In the genomic region with DNA sequence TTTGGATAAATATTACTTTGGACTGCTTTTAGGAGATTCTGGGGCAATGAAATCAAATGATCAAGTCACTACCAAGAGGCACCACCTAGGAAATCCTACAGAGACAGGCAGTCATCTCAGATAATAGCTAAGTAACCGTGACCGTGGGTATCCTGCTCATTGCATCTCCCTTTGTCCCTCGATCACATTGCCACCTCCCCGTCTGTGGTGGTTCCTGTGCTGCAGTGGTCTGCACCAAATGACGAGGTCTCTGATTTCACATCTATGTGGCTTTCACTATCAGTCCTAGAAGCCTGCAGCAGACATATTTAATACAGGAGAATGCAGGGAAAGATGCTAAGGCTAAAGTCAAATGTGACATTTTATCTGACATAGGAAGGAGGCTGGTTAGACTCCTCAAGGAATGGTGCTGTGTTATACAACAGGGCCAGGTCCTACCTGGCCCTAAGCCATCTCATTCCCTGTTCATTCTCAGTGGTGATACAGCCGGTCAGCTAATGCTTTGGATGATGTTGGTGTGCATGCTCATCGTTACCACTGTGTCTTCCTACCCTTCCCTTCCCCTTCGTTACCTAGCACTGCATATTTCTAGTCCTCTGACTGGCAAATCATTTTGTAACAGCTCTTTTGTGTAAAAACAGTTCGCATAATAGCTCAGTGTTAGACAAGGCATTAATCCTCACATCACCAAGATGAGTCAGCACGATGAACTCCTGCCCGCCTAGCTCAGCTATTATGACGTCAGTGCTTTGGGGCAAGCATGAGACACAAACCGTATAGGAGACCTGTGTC, we compare ENCODE assay signal across 8 mouse cellular contexts.
DNase-seq lines count a peak whose midpoint lies in the region; ATAC-seq and TF ChIP-seq lines count a peak whose summit lies in the region.

No protein-coding gene starts in this region.

- no peak overlapping the region for H3K9ac ChIP-seq in liver, adult 2 months (ENCODE audit: low read depth, low read length)
- H3K9ac ChIP-seq in liver, embryonic 12.5 days: no peak overlapping the region
- H3K9ac ChIP-seq in forebrain, embryonic 16.5 days (replicated peaks; ENCODE audit: low read depth, low read length): no peak overlapping the region
- no peak overlapping the region for H3K9ac ChIP-seq in neural tube, embryonic 12.5 days

- peak; percentile 55 to 84 for DNase-seq in adrenal gland, adult (ENCODE audit: inconsistent age in 2 of 2, low spot score in 1 of 2)
- no peak for DNase-seq in adrenal gland, postnatal 4 days (ENCODE audit: low spot score in 2 of 2)
- no peak for DNase-seq in liver, adult 2 months (ENCODE audit: extremely low read depth, low read depth, low spot score)
- no peak for DNase-seq in thymus, postnatal 14 days

- no peak overlapping the region for H3K4me2 ChIP-seq in liver, embryonic 12.5 days
- no peak overlapping the region for H3K4me2 ChIP-seq in forebrain, embryonic 16.5 days (ENCODE audit: low read length)
- no peak overlapping the region for H3K4me2 ChIP-seq in neural tube, embryonic 12.5 days (replicated peaks)

- no peaks in the 10 kb centered on the region for H3K27me3 ChIP-seq in liver, adult 2 months (ENCODE audit: control insufficient read depth, insufficient read depth, low read length)
- H3K27me3 ChIP-seq in liver, embryonic 12.5 days (replicated peaks): no peaks in the 10 kb centered on the region
- no peaks in the 10 kb centered on the region for H3K27me3 ChIP-seq in forebrain, embryonic 16.5 days (replicated peaks; ENCODE audit: control insufficient read depth, insufficient read depth, low read length)
- H3K27me3 ChIP-seq in neural tube, embryonic 12.5 days (replicated peaks): no peaks in the 10 kb centered on the region

- TF ChIP-seq CTCF in liver, adult 2 months (IDR thresholded peaks at IDR 0.05; ENCODE audit: low read depth, low read length): no peak

- ATAC-seq in liver, embryonic 12.5 days: no peak
- ATAC-seq in forebrain, embryonic 16.5 days: peak; percentile 27; the same call in 1 of the 2 replicates
- ATAC-seq in neural tube, embryonic 12.5 days (ENCODE audit: low FRiP score, low read depth): peak; percentile 65; the same call in 1 of the 2 replicates
- no peak for ATAC-seq in activated CD4-positive, CD25-positive, alpha-beta regulatory T cell, adult 4 months

- WGBS in liver, adult 2 months: 78% methylated on average over 13 of the region's 13 CpGs
- 66% methylated on average over 13 of the region's 13 CpGs for WGBS in liver, embryonic 12.5 days (ENCODE audit: insufficient replicate concordance)
- WGBS in forebrain, embryonic 16.5 days: 22% methylated on average over 13 of the region's 13 CpGs
- WGBS in neural tube, embryonic 12.5 days: 51% methylated on average over 13 of the region's 13 CpGs

- H3K36me3 ChIP-seq in liver, adult 2 months (ENCODE audit: control insufficient read depth, insufficient read depth, low read length): peaks cover 11% of the 10 kb centered on the region
- no peaks in the 10 kb centered on the region for H3K36me3 ChIP-seq in liver, embryonic 12.5 days
- H3K36me3 ChIP-seq in forebrain, embryonic 16.5 days (ENCODE audit: control insufficient read depth, insufficient read depth): no peaks in the 10 kb centered on the region
- H3K36me3 ChIP-seq in neural tube, embryonic 12.5 days: no peaks in the 10 kb centered on the region

- H3K79me2 ChIP-seq in liver, adult 2 months (ENCODE audit: control insufficient read depth, insufficient read depth, low read length): peaks cover 15% of the 10 kb centered on the region

- H3K27ac ChIP-seq in liver, adult 2 months (replicated peaks; ENCODE audit: insufficient read depth, low read depth, low read length): 0 out of 2 replicates have a peak overlapping the region, but pooled peaks have one; percentile 3
- no peak overlapping the region for H3K27ac ChIP-seq in liver, embryonic 12.5 days
- H3K27ac ChIP-seq in forebrain, embryonic 16.5 days (ENCODE audit: low read length): peak overlapping the region; percentile 17
- no peak overlapping the region for H3K27ac ChIP-seq in neural tube, embryonic 12.5 days

- no peak overlapping the region for H3K4me3 ChIP-seq in liver, adult 2 months (ENCODE audit: insufficient read depth, low read depth, low read length)
- no peak overlapping the region for H3K4me3 ChIP-seq in liver, embryonic 12.5 days
- H3K4me3 ChIP-seq in forebrain, embryonic 16.5 days (replicated peaks; ENCODE audit: low read length): no peak overlapping the region
- no peak overlapping the region for H3K4me3 ChIP-seq in neural tube, embryonic 12.5 days

- H3K9me3 ChIP-seq in liver, embryonic 12.5 days (replicated peaks): no peaks in the 10 kb centered on the region
- H3K9me3 ChIP-seq in forebrain, embryonic 16.5 days (ENCODE audit: control insufficient read depth, low read length): no peaks in the 10 kb centered on the region
- H3K9me3 ChIP-seq in neural tube, embryonic 12.5 days: no peaks in the 10 kb centered on the region

- H3K4me1 ChIP-seq in liver, adult 2 months (ENCODE audit: control insufficient read depth, insufficient read depth, low read length): peaks cover 26% of the 10 kb centered on the region
- H3K4me1 ChIP-seq in liver, embryonic 12.5 days: no peaks in the 10 kb centered on the region
- peaks cover 40% of the 10 kb centered on the region for H3K4me1 ChIP-seq in forebrain, embryonic 16.5 days (replicated peaks; ENCODE audit: control insufficient read depth, insufficient read depth, low read length)
- H3K4me1 ChIP-seq in neural tube, embryonic 12.5 days: peaks cover 17% of the 10 kb centered on the region

- no peak for TF ChIP-seq POLR2A in liver, adult 2 months (IDR thresholded peaks at IDR 0.05; ENCODE audit: extremely low read depth, insufficient read depth, low read length)

Comparison
In these comparisons a context has a peak if more than half of its experiments do, and no peak if none do; other contexts are left out.
1. DNase-seq: peak in adrenal gland, adult (2 of 2); none in adrenal gland, postnatal 4 days (0 of 2), liver, adult 2 months (single experiment) and thymus, postnatal 14 days (single experiment).
2. H3K27ac ChIP-seq: peak in liver, adult 2 months (single experiment) and forebrain, embryonic 16.5 days (single experiment); none in liver, embryonic 12.5 days (single experiment) and neural tube, embryonic 12.5 days (single experiment).
3. ATAC-seq: peak in forebrain, embryonic 16.5 days (single experiment) and neural tube, embryonic 12.5 days (single experiment); none in liver, embryonic 12.5 days (single experiment) and activated CD4-positive, CD25-positive, alpha-beta regulatory T cell, adult 4 months (single experiment).